Mouse (Mus musculus) spleen, adult 2 months (tissue): Measurements from ENCODE around the gene Mrpl38.

Source experiments
- CTCF ChIP-seq: fragments of 200-500 bp; IDR thresholded peaks from 2 replicates; pipeline ENCODE4 v1.5.1; 2011; ENCODE audit warnings: mild to moderate bottlenecking, inconsistent platforms; ENCODE audit not compliant: insufficient read depth, insufficient read length, insufficient replicate concordance; ENCODE audit errors: extremely low read depth
- POLR2A ChIP-seq: fragments of 200-500 bp; IDR thresholded peaks from 2 replicates; pipeline ENCODE4 v1.6.1; 2011; ENCODE audit warnings: low read depth, low read length, inconsistent platforms

DNA sequence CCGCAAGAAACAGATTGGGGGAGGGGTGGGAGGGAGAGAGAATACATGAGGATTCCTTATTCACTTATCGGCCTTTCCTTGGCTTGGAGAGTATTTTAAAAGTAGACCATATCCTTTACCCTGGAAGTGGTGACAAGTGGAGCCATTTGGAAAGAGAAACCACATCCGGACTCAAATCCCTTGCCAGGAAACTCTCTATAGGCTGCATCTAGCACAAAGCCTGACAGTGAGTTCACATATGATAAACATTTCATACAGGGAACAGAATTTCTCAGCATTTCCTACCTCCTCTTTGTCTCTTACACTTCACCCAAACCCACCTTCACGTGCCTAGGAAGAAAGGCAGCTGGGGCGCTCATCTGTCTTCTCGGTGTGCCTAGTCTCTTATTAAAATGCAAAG is 28.6 kb upstream of the Mrpl38 start:
- TF ChIP-seq CTCF, result no peak
- TF ChIP-seq POLR2A, result no peak
